ENCODE assay signal across 26 mouse cellular contexts in the genomic region with DNA sequence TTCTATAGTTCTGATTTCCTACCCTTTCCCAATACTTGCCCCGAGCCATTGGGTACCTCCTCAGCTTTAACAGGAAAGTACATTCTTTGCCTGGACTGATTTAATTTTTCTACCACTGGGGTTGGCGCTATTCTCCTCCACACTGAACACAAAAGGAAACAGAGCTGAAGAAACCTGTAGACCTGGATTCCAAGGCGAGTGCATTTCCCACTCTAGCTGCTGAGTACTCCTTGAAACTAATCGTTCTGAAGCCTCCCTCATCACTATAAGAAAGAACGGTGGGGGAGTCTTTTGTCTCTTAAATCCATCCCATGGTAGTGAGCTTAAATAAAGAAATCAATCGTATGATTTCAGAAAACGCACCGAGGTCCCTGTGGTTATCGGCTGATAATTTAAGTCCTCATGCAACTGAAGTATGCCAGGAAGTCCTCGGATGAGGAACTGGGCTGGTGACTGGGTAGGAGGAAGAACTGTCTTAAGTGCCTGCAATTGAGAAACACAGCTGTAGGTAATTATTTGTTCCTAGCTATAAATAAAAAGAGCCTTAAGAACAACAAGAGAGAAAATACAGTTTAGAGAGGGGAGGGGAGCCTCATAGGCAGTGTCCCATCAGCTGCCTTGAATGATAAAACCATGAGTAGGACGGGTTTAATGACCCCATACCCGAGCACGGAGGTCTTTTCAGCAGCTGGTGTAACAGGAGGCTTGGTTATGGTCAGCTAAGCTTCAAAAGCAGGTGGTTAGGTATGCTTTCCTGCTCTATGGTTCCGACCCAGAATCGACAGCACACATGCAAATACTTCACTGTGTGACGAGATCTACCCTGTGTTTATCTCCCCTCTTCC.
A peak's percentile ranks its signal among the peaks of the same experiment; 100 is the strongest.
DNase-seq lines count a peak whose midpoint lies in the region; ATAC-seq and TF ChIP-seq lines count a peak whose summit lies in the region.
"Had no signal": no experiment of that assay in that cellular context is flagged by ENCODE, and none has a peak within 500 bp of the region (broad histone marks: within the 10 kb centered on the region; RNA-seq: fewer than 3 reads in every experiment).

No protein-coding gene starts in this region.

- DNase-seq in kidney, adult 9 months, result no peak
- peak; percentile 6 for DNase-seq in R1 (ENCODE audit: low read depth, low spot score)
- no peak for DNase-seq in midbrain, embryonic 10.5 days (ENCODE audit: low spot score)
- DNase-seq: adrenal gland, adult 2 months; cerebellum, adult 18-20 months; cerebellum, postnatal 14 days; forebrain, postnatal 0 days; gastrocnemius, postnatal 25 days; heart, adult 18-20 months; heart, postnatal 10 days; kidney, postnatal 36 days had no signal

- TF ChIP-seq CTCF in olfactory bulb, adult 2 months (IDR thresholded peaks at IDR 0.05; ENCODE audit: insufficient read depth, low read depth, low read length), result no peak

- ATAC-seq in kidney, embryonic 15.5 days (replicated peaks; ENCODE audit: low FRiP score), result peak; percentile 70; the same call in 1 of the 2 replicates
- ATAC-seq in hematopoietic stem cell, adult 5-6 weeks (replicated peaks in 1 of 2; ENCODE audit: insufficient read depth in 1 of 2, low FRiP score in 2 of 2, low TSS enrichment in 1 of 2, low read depth in 1 of 2, poor library complexity in 2 of 2, severe bottlenecking in 2 of 2), result peak; percentile 57 to 76; a peak in 2 of 4 replicates
- no peak for ATAC-seq in erythroblast, adult 5-6 weeks (replicated peaks; ENCODE audit: low FRiP score, poor library complexity, severe bottlenecking)
- ATAC-seq: CD4-positive, CD25-positive, alpha-beta regulatory T cell, adult 4 months; forebrain, postnatal 0 days; hindbrain, postnatal 0 days; intestine, embryonic 16.5 days; liver, embryonic 12.5 days; midbrain, embryonic 16.5 days had no signal

- H3K27ac ChIP-seq in kidney, embryonic 15.5 days, result no peak overlapping the region
- H3K27ac ChIP-seq in olfactory bulb, adult 2 months (ENCODE audit: insufficient read depth, low read depth, low read length), result peak overlapping the region; percentile 91
- H3K27ac ChIP-seq in midbrain, embryonic 10.5 days (replicated peaks), result no peak overlapping the region
- H3K27ac ChIP-seq: forebrain, embryonic 10.5 days; hindbrain, postnatal 0 days; limb, embryonic 13.5 days; liver, embryonic 12.5 days; neural tube, embryonic 13.5 days had no signal

- no peaks in the 10 kb centered on the region for H3K27me3 ChIP-seq in kidney, embryonic 15.5 days
- no peaks in the 10 kb centered on the region for H3K27me3 ChIP-seq in midbrain, embryonic 10.5 days (ENCODE audit: low read depth, poor library complexity, severe bottlenecking)
- H3K27me3 ChIP-seq: embryonic facial prominence, embryonic 15.5 days; heart, embryonic 12.5 days; limb, embryonic 13.5 days; liver, embryonic 12.5 days; neural tube, embryonic 13.5 days had no signal

- H3K9me3 ChIP-seq in kidney, embryonic 15.5 days (replicated peaks), result no peaks in the 10 kb centered on the region
- H3K9me3 ChIP-seq in midbrain, embryonic 10.5 days (replicated peaks), result no peaks in the 10 kb centered on the region
- H3K9me3 ChIP-seq: embryonic facial prominence, embryonic 15.5 days; forebrain, embryonic 10.5 days; heart, embryonic 12.5 days; limb, embryonic 13.5 days; liver, embryonic 12.5 days; neural tube, embryonic 13.5 days had no signal

- H3K9ac ChIP-seq in kidney, embryonic 15.5 days, result no peak overlapping the region
- H3K9ac ChIP-seq: embryonic facial prominence, embryonic 15.5 days; forebrain, postnatal 0 days; heart, embryonic 12.5 days; limb, embryonic 13.5 days; liver, embryonic 12.5 days; neural tube, embryonic 13.5 days had no signal

- no peak for TF ChIP-seq POLR2A in olfactory bulb, adult 2 months (IDR thresholded peaks at IDR 0.05; ENCODE audit: insufficient read depth, low read depth, low read length)

- WGBS in kidney, embryonic 15.5 days, result 60% methylated on average over 16 of the region's 16 CpGs
- 43% methylated on average over 16 of the region's 16 CpGs for WGBS in olfactory bulb, adult 2 months
- 82% methylated on average over 16 of the region's 16 CpGs for WGBS in midbrain, embryonic 10.5 days

- no peaks in the 10 kb centered on the region for H3K4me1 ChIP-seq in kidney, embryonic 15.5 days
- peaks cover 2% of the 10 kb centered on the region; the same call in 1 of the 2 replicates for H3K4me1 ChIP-seq in olfactory bulb, adult 2 months (ENCODE audit: control insufficient read depth, insufficient read depth, low read length)
- no peaks in the 10 kb centered on the region for H3K4me1 ChIP-seq in midbrain, embryonic 10.5 days
- H3K4me1 ChIP-seq: embryonic facial prominence, embryonic 15.5 days; forebrain, embryonic 10.5 days; heart, embryonic 12.5 days; limb, embryonic 13.5 days; liver, embryonic 12.5 days; neural tube, embryonic 13.5 days had no signal

- no peak overlapping the region for H3K4me3 ChIP-seq in kidney, embryonic 15.5 days (replicated peaks)
- no peak overlapping the region for H3K4me3 ChIP-seq in olfactory bulb, adult 2 months (ENCODE audit: insufficient read depth, low read depth, low read length)
- H3K4me3 ChIP-seq in midbrain, embryonic 10.5 days, result no peak overlapping the region
- H3K4me3 ChIP-seq: embryonic facial prominence, embryonic 15.5 days; forebrain, embryonic 10.5 days; heart, embryonic 12.5 days; limb, embryonic 13.5 days; liver, embryonic 12.5 days; myocyte; neural tube, embryonic 13.5 days had no signal

- no peaks in the 10 kb centered on the region for H3K36me3 ChIP-seq in kidney, embryonic 15.5 days
- no peaks in the 10 kb centered on the region for H3K36me3 ChIP-seq in midbrain, embryonic 10.5 days
- H3K36me3 ChIP-seq: embryonic facial prominence, embryonic 15.5 days; forebrain, embryonic 10.5 days; heart, embryonic 12.5 days; limb, embryonic 13.5 days; liver, embryonic 12.5 days; neural tube, embryonic 13.5 days had no signal

- H3K4me2 ChIP-seq in kidney, embryonic 15.5 days, result no peak overlapping the region
- H3K4me2 ChIP-seq: embryonic facial prominence, embryonic 15.5 days; heart, embryonic 12.5 days; limb, embryonic 13.5 days; liver, embryonic 12.5 days; neural tube, embryonic 13.5 days had no signal
